Mouse (Mus musculus): ENCODE results near the gene Cul9.

Cul9 gene

DNA sequence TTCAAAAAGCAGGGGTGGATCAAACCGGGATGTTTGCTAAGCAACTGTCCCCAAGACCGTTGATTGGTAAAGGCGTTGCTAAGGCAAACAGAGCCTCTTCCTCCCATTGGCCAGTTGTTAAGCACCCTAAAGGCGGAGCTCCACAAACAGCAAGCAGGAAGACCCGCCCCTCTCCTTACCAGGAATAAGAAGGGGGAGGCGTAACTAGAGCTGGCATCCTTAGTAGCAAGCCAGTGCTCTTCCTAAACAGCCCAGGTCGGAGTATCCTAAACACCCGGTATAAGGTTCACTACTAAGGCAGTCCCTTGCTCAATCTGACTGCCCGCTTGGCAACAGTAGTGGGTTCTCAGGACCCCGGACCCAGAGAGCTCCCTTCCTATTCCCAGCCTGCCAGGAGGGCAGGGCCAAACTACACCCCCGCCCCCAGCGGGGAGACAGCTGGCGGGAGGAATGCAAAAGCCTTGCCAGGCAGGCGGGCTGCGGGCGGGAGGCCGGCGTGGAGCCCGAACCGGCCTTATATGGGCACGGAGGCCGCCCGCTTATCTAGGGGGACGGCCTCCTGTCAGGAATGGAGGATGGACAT is 6.7 kb upstream of the Cul9 start:
- DNase-seq: peak; percentile 96

- no peak for DNase-seq
These were observed 6.0 kb upstream of the Cul9 start for GRCm38 (mm10) chr17:46552151-46552550.

GRCm38 (mm10) chr17:46551369-46551768 is 5.2 kb upstream of the Cul9 start:
- no peak for DNase-seq

GRCm38 (mm10) chr17:46550904-46551303 is 4.7 kb upstream of the Cul9 start:
- no peak for DNase-seq

- no peak for DNase-seq
These were observed 3.5 kb upstream of the Cul9 start for GRCm38 (mm10) chr17:46549642-46550041.

DNA sequence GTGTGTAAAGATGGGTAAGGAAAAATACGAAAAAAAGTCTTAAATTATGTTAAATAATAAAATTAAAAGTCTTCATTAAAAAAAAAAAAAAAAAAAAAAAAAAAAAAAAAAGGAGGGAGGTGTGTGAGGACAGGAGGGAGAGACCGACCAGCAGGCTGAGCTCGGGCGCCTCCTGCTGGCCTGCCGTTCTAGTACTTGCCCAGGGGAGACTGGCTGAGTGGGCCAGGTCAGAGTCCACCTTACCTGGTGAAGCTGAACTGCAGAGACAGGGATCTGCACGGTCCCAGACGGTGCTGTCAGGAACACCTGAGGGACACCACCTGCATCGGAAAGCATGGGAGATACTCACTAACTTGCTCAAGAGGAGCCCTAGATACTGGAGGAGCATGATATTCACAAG is 3.0 kb upstream of the Cul9 start:
- DNase-seq: no peak

- DNase-seq: no peak
These were observed 2.6 kb upstream of the Cul9 start for GRCm38 (mm10) chr17:46548741-46549140.

GRCm38 (mm10) chr17:46547923-46548322 is 1.7 kb upstream of the Cul9 start:
- DNase-seq: no peak

GRCm38 (mm10) chr17:46546995-46547394 is 807 bp upstream of the Cul9 start:
- DNase-seq: no peak

GRCm38 (mm10) chr17:46546591-46546990 is 403 bp upstream of the Cul9 start:
- DNase-seq: no peak

DNA sequence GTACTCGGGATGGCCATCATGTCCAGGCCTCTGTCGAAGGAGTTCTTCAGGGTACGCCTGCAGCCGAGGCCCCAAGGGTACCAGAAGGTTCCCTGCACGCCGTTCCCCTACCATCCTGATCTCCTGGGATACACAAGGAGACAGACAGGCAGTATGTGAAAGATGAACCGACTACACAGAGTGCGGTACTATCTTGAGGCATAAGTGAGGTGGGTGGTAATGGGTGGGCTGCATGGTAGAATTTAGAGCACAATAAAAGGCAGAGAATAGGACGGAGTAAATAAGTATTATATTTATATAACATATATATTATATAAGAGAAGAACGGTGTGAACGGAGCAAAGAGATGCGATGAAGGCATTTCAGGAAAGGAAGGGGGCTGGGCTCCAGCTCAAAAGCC is 2.5 kb downstream of the Cul9 start:
- no peak for DNase-seq

DNA sequence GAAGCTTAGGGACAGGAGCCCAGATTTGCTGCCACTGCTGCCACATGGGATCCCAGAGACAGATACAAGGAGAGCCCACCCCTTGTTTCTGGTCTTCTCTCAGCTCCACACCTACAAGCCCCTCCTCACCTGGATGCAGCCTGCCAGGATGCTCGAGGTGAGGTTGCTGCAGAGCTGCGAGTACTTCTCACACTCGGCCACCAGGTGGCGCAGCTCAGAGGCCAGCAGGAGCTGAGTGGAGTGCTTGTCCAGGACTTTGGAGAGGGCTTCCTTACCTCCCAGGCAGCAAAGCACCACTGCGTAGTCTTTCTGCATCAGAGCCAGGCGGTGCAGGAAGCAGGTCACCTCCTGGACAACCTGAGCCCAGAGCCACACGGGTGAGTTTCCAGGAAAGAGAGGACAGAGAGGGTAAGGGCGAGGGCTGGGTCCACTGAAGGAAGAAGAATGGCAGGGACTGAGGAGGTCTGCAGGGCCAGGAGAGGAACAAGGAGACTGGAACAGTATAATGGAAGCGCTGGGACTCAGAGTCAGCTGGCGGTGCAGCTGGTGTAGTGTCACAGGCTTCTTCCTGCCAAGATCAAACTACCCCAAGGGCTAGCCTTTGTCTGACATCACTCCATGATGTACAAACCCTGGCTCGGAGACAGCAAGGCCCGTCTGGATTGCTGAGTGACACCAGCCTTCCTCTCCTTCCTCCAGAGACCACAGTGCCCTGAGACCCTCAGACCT is 20.4 kb downstream of the Cul9 start:
- peak; percentile 52 for DNase-seq

DNA sequence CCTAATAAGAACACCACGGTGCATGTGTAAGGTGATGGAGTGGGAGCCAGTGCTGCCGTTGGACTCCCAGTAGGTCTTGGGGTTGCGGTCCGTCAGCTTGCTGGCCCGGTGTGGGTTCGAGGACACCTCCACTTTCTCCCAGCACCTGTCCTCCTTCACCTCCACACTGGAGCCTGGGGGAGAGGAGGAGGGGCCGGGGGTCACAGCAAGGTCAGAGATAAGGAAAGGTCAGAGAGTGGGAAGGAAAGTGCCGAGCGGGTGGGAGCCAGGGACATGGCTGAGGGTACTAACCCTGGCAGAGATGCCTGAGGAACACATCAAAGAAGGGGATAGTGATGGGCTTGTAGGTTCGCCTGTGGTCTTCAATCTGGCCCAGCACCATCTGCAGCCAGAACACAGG is 21.1 kb downstream of the Cul9 start:
- DNase-seq: no peak

- no peak for DNase-seq
These were observed 24.1 kb downstream of the Cul9 start for GRCm38 (mm10) chr17:46521963-46522668.

GRCm38 (mm10) chr17:46521174-46521573 is 25.0 kb downstream of the Cul9 start:
- DNase-seq: no peak

DNA sequence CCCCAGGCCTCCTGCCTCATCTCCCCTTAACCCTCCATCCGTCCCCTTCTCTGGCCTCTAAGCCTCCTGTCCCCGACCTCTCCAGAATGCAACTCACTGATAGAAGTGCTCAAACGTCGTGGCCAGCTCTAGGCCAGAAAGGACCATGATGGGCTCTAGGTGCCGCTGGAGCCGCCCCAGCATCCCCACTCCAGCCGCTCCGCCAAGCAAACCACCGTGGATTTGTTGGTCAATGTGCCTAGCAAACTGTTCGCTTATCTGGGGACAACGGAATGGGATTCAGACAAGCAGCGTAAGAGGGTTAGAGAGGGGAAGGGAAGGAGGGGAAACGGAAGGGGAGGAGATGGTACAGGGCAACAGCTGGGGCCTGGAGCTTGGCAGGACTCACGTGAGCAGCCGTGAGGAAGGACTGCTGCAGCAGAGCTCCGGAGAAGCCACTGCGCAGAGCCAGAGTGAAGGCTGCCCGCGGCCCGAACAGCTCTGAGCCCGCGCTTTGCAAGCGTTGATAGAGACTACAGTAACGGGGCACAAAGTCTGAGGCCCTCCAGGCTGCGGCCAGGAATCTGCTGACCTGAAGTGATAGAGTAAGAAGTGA is 25.7 kb downstream of the Cul9 start:
- DNase-seq: no peak

DNA sequence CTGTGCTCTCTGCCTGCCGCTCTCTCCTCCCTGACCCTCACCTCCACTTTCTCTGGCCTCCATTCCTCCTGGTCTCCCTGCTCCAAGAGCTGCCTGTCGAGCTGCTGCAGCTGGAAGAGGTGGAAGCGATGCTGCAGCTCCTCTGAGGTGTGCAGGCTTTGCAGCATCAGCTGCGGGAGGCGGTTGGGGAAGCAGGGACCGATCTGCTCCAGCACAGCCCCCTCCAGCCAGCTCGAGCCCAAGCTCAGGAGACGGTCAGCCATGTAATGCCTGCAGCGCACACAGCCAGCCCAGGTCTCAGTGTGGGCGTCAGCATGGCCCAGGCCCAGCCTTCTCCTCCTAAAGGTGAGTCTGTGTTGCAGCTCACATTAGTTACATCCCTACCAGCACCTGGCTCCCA is 26.2 kb downstream of the Cul9 start:
- no peak for DNase-seq

GRCm38 (mm10) chr17:46513329-46513728 is 32.9 kb downstream of the Cul9 start:
- no peak for DNase-seq

GRCm38 (mm10) chr17:46511059-46511710 is 35.0 kb downstream of the Cul9 start:
- DNase-seq: no peak

DNA sequence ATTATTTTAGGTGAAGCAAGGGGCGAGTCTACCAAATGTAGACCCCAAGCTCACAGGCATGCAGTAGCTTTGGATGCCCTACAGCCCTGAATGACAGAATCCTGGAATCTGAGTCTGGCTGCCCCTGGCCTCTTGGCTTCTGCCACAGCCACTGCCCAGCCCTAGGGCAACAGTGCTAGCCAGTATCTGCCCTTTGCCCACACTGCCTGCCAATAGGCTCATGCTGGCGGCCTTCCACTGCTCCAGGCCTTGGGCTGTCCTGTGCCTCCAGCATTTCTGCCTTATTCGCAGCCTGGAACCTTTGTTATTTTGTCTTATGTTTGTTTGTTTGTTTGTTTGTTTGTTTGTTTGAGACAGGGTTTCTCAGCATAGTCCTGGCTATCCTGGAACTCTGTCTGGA is 40.6 kb downstream of the Cul9 start:
- DNase-seq: no peak

DNA sequence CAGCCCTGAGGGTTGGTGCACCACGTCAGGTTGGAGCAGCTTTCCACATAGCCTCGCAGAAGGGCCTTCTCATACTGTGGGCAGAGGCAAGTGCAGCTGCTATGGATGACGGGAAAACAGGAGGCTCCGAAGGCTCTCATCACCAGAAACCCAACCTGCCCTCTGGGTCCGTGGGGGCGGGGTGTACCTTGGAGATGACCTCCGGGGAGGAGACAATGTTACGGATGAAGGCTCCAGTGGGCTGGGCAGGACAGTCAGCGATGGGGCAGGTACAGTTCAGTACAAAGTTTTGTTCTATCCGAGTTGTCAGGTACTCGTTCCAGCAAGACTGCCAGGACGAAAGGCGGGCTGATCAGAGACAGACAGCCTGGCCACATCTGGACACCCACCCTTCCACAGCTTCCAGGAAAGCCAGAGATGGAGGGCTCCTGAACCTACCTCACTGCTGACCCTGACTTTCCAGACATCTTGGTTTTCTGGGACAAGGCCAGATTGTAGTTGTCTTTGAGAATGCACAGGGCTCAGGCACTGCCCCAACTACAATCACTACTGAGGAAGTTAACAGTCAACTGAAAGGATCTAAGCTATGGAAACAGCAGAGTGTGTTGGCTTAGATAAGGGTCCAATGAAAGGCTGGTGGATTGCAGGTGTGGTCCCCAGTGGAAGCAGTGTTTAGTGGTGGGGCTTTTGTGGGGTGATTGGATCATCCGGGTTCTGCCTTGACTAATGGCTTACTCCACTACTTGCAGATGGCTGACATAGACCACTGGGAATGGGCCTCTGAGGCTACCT is 42.1 kb downstream of the Cul9 start:
- no peak for DNase-seq

GRCm38 (mm10) chr17:46502775-46503174 is 43.4 kb downstream of the Cul9 start:
- DNase-seq: no peak

DNA sequence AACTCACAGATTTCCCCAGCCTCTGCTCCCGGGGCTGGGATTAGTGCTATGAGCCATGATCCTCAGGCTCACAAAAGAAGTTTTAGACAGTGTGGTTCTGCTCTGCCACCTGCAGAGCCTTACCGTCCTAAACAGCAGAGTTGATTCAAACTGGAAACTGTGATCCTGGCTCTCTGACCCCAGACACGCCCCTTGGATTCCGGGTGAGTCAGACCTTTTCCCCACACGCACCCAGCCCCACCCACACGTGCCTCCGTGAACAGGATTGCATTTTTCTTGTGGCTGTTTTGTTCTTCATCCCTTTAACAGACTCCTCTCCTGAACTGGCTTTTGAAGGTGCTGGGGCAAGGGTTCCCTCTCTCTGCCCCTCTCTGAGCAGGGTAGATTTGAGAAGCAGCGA is 48.2 kb downstream of the Cul9 start:
- DNase-seq: no peak

Data from layer of hippocampus, adult 9-11 months (tissue).